Mouse (Mus musculus): Measurements from ENCODE around the gene Gnat3. TPM values are rescaled to one million over a fixed set of nuclear protein-coding genes. Genes with fewer than 3 reads are reported as not detected.

Gene Gnat3
- total RNA-seq, 2 experiments from 2014 or later = not detected

DNA sequence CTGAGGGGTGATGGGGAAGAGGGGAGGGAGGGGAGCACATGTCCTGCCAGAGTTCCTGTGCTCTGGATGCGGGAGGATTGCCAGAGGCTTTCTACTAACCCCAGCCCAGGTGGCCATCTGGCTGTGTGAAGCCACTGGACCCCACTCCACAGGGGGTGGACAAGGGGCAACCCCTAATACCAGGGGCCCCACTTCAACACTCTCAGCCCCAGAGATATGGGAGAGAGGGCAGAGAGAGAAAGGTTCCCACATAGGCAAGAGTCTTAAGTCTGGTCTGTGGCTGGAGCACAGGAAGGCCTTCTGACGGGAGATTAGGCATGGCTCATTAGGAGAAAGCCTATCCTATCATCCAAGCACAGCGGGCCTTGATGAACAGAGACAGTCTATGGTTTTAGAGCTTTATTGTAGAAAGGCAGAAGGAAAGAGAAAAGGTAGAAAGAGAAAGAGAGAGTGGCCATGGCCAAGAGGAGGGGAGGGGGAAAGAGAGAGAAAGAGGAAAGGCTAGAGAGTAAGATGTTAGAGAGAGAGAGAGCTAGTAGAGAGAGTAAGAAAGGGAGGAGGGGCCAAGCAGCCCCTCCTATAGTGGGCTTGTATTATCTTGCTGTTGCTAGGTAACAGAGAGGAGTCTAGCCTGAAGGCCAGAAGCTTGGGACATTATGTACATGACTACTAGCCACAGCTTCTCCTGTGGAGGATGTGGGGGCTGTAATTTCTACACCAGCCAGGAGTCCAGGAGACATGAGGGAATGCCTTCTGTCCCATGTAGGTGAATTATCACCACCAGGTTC, 42.7 kb downstream of the Gnat3 start:
- DNase-seq (ENCODE audit: low spot score in 2 of 2) = no peak

DNA sequence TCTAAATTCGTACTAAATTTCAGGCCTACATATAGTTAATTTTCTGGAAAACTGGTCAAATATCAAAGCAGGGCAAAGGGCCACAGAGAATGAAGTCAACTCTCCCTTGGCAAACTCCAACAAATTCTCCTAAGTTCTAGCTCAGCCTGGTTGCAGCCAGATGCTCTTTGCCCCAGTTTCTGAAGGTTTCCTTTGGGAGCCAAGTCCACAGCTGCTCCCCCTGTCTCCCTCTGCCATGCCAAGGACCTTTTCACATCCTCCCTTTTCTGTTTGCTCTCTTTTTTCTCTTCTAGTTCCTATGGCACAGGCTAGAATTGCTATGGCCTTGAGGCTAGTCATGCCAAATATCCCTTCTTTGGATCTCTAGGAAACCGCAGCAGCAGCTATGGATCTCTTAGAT, 43.8 kb downstream of the Gnat3 start:
- DNase-seq (ENCODE audit: low spot score in 2 of 2) = no peak

DNA sequence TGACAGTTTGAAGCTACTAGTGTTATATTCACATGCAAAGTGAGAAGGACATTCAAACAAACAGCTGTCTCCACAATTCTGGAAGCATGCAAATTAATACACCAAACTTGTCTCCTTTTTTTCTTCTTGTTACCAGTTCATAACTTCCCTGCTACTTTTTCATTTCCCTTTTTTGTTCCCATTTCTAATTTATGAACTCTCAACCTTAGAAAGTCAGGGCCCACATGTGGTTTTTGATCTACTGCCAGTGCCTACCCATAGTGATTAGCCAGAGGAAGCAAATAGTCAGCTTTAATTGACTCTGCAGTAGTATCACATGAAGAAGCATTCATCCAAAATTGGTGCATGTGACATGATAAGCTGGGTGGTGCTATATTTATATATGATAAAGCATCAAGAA, 44.7 kb downstream of the Gnat3 start:
- no peak for DNase-seq (ENCODE audit: low spot score in 2 of 2)

DNA sequence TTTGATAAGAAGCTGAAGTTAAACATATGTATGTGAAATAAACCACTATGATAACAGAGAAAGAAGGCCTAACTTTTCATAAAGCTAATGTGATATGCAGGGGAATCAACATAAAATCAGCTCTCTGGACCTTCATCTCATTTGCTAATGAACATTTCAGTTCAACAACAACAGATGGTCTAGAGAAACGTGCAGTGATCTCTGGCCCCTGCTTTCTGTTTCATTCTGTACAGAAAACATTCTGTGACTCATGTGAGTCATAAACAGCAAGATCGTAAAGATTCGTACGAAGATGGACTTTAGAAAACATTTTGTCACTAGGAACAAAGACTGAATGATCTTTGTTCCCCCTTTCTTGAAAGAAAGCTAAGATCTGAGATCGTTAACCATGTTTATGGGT, 48.0 kb downstream of the Gnat3 start:
- DNase-seq (ENCODE audit: low spot score in 2 of 2) = no peak

DNA sequence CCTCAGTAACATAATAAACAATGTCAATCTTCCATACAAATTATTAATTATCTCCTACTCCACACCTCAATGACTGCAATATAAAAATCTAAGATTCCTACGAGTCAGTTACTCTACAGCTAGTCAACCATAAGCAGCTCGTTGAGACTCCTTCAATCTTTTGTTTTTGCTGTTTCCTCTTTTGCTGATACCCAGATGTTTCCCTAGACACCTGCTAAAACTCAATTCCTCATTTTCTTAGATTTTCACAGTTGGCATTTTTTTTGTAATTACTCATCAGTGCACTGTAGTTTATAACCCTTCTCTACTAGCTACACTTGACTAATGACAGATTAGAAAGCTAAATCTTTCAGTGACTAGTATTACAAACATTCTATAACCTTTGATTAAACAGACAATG, 50.8 kb downstream of the Gnat3 start:
- no peak for DNase-seq (ENCODE audit: low spot score in 2 of 2)

DNA sequence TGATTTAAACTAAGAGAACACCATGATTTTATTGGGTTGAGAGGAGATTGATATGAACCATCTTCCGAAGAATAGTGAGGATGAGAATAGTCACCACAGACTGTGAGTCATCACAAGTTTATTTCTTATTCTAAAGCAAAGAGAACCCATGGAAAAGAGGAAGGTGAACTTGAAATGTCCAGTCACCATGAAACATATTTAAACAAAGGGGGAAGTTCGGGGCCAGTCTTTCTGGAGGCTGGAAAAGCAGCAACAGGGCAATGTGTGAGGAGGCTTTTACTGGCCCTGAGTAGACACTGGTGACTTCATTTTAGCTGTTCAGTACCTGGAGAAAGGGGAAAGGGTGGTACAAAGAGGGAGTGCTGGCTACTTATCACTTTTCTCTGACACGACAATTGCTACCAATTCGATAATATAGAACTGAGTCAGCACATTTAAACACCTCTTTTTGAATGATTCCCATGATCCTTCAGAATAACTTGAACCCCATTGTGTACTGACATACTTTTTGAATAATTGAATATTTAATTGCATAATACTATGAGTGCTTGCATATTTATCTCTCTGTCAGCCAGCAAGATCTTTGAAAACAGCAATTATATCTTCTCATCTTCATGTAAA, 52.0 kb downstream of the Gnat3 start:
- no peak for DNase-seq (ENCODE audit: low spot score in 2 of 2)

DNA sequence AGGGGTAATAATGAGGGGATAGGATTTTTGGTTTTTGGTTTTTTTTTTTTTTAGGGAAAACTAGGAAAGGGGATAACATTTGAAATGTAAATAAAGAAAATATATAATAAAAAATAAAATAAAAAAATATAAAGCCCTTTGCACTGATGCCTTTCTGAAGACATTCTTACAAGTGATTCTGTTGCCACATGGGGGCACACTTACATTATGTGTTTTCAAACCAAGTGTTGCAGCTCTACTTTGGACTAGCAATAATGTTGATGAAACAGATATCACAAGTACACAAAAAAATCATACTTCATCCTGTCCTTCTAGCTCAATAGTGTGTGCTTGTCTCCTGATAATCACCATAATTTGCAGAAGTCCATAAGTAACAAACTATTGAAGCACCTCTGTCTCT, 61.0 kb downstream of the Gnat3 start:
- DNase-seq (ENCODE audit: low spot score in 2 of 2) = peak; percentile 21 to 53

DNA sequence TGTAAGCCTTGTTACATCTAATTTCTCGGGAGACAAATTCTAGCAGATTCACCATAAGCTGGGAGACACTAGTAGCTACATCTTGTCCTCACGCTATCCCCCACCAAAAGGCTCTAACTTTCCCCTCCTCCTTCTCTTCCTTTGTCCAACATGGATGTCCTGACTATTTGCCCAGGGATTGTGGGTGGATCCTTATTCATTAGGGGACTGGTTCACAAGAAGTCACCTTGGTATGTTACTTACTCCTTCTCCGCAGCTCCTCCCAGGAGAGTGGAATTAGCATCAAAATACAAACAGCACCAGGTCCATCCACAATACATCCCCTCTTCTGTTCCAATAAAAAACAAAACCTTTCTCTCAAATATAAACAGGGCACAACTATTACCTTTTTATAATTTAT, 65.2 kb downstream of the Gnat3 start:
- DNase-seq (ENCODE audit: low spot score in 2 of 2) = no peak

DNA sequence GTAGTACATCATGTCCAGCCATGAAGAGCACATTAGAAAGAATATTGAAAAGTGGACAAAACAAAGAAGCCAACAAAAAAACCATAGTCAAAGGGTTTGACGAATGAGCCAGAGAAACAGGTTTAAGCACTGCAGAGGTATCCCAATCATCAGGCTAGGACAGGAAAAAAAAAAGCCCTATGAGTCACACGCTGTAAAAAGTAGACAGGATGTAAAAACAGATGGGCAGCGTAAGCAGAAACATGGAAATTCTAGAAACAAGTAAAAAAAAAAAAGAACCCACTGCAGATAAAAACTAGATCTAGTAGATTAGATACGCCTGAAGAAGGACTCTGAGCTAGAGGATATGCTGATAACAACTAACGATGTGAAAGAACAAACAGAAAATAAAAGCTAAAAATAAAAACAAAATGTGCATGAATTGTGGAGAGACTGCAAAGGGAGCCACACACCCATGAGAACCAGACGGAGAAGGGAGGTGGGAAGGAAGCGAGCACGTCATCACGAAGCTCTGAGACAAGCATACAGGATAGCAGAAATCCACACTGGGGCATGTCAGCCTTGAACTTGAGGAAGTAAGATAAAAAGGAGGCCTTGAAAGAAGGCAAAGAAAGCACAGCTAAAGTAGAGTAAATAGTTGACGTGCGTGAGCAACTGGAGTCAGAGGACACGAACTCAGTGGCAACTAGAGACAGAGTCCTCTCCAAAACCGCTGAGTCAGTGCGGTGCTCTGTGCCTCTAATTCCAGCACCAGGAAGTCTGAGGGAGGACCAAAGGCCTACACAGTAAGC, 73.7 kb downstream of the Gnat3 start:
- peak; percentile 3 to 13 for DNase-seq (ENCODE audit: low spot score in 2 of 2)

DNA sequence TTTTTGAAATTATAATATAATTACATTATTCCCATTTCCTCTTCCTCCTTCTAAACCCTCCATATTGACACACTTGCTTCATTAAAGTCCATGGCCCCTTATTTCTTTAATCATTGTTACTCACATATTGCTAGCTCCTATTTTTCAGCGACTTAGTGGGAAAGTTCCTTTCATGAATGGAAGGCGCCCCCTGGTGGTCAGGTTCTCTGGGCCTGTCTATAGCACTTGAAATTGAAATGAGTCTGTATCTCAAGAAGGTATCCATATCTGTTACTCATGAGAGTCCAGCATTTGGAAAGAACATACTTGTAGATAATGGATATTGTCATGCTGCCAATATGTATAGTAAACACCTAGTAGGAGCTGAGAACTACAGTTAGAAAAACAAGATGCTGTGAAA, 80.7 kb downstream of the Gnat3 start:
- peak; percentile 62 to 65 for DNase-seq (ENCODE audit: low spot score in 2 of 2)

DNA sequence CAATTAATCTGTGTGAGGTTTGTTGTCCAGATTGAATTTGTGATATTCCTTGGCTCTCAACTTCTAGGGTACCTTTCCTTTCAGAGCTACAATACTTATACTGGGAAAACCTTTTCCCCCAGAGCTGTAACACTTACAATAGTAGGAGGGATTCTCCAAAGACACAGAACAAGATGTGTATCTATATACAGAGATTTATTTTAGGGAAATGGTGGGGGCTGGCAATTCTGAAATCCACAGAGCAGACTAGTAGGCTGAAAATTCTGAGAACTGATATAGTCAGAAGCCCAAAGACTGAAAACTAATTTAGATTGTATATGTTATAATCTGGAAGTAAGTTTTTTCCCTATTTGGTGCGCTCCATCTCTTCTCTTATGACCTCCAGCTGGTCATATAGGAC, 86.5 kb downstream of the Gnat3 start:
- no peak for DNase-seq (ENCODE audit: low spot score in 2 of 2)

DNA sequence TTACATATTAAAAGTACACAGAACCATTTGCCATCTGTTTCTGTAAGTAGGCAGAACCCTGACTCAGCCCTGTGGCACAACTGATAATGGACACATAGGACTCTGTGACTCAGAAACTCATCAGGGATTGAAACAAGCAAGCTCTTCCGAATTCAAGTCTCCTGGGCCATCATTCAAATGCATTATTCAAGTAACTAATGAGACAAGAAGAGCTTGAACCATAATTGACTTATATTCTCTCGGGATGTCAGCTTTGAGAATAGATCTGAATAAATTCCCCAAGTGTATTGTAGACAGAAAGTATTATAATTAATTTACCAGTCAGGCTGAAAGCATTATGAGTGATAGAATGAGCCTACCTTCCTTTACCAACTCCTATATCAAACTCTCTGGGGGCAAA, 93.0 kb downstream of the Gnat3 start:
- no peak for DNase-seq (ENCODE audit: low spot score in 2 of 2)

Other genes starting within 250 kb of the Gnat3 start
- gene Cd36, start 73.7 kb upstream of the Gnat3 start, total RNA-seq (2021) = 1 to 10 TPM; 1.9 to 2.2 TPM

Measured in left cerebral cortex, adult 18-20 months (tissue).